Mouse (Mus musculus) layer of hippocampus, adult 11-12 months (tissue): ENCODE results near the gene Nedd8.
A peak's percentile ranks its signal among the peaks of the same experiment; 100 is the strongest.

Experiments
- DNase-seq: peaks from one replicate; pipeline ENCODE4 v3.0.0; 2022; ENCODE audit warnings: low spot score

The Nedd8 gene

DNA sequence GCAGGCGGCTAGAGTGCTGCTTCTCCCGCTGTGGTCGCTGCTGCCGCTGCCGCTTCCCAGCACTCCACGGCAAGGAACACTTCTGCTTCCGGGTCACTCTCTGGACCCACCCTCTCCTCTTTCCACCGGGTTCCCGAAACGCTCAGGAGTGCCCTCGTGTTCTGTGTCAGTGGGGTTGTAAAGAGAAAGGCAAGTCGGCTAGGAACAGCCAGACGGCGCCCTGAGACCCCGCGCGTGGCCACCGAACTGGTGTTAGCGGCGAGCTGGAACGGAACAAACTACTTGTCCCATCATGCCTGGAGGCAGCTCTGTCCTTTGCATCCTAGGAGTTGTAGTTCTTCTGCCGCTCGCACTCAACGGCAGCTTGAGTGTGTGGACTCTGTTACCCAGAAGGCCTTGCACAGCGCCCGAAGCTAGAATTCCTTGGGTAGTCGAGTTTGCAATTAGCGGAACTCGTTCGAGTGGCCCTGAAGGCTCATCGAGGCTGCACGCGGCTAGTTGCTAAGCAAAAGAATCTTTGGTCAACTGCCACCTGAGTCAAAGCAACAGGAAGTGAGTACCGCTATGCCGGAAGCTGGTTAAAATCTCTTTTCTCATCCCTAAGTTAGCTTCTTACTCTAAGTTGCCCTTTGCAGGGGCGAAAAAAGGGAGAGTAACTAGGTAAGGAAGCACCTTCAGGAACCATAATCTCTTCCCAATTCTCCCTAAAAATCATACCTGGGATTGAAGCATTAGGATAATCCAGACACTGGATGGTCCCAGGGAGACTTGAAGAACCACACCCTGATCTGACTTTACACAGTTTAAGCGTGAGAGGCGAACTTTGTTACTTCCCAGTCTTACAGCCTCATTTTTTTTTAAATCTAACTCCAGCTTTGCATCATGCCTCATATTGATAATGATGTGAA, at the start of gene Nedd8, which contains the start of gene Gmpr2:
TSS of gene Nedd8 (minus strand) at position 292 of the 908 bp plus-strand sequence.
TSS of gene Gmpr2 (plus strand) at position 109 of the 908 bp plus-strand sequence.
- peak; percentile 94 for DNase-seq

DNA sequence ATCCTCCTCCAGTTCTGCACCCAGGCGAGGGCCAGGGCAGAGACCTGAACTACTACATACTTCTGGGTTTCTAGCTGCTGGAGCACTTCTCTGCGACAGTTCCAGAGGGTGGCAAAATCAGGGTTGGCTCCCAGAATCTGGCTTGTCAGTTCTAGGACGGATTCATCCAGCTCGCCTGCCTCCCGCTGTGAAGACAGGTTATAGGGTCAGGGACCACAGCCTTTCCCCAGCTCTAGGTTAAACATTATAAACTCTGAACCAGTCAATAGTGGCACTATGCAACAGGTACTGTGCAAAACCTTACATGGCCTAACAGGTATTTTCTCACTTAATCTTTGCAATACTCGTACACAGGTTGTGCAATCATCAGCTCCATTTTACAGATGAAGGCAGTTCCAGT, 49.2 kb upstream of the Nedd8 start:
- DNase-seq = no peak

DNA sequence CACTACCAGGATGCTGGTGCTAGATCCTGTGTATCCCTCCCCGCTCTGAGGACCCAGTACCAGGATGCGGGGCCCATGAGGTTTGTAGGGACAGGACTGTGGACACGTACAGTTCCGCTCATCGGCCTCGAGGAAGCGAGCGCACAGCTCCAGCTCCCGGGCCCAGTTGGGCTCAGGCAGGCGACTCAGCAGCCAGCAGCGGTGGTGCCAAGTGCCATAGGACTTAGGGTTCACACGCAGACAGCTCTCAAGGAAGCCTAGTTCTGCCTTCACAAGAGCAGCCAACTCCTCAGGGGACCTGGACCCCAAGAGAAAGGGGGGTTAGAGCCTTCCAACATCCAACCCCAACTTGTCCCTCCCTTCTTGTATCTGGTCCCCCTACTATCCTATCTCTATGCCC, 48.7 kb upstream of the Nedd8 start:
- no peak for DNase-seq

DNA sequence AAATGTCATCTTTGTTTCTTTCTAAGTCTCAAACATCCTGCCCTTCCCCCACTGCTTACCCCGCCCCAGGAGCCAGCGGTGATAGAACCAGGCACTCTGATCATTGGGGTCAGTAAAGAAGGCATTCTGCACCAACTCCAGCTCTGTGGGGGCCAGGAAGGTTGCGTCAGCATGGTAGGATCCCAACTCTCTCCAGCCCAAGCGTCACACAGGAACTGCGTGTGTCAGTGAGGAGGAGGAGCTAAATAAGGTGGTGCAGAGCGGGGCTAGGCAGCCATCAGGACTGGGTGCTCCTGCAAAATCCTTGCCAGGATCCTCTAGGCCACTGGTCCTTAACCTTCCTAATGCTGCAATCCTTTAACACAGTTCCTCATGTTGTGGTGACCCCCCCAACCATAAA, 47.8 kb upstream of the Nedd8 start:
- no peak for DNase-seq

DNA sequence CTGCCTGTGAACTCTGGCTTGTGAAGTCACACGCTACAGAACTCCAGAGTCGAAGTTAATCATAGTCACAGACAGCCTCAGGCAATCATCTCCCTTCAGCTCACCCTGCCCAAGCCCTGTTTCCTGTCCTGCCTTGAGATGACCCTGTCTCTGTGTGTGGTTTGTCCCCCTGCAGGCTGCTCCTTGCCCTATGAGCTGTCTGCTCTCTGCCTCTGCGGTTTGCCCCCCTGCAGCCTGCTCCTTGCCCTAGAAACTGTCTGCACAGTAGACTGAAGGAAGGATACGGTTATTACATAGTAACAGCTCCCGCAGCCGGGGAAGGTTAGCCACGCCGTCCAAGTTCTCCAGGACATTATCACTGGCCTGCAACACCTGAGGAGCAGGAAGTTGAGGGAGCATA, 45.0 kb upstream of the Nedd8 start:
- DNase-seq = no peak

DNA sequence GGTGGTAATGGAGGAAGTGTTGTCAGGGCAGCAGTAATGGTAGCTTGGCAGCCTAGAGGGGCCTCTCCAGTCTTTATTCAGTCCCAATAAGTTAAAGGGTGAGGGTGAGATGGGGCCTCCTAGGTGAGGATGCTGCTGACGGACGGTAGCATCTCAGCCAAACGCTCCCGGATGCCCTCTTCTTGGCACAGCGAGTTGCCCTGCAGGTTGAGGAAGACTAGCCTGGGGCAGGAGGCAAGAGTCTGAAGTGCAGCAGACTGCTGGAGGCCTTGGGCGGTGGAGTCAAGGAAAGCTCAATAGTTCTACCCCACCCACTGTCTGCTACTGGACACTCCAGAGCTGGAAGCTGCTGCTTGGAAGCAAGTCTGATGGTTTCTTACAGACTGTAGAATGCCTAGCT, 44.3 kb upstream of the Nedd8 start:
- DNase-seq = no peak

DNA sequence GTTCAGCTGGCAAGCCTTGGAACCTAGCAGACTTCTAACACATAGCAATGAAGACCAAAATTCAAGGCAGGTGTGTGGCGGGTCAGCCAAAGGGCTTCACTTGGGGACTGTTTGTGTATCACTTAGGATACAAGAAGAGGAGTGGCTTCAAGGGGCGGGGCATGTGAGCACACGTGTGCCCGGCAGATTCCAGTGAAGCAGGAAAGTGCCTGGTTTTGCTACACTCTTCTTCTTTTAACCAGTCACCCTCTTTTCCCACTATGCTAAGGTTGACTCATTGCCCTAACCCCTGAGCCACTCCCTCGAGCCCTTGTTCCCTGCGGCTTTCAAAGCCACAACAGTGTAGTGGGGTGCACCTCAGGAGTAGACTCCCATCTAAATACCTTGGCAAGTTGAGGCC, 43.0 kb upstream of the Nedd8 start:
- DNase-seq = no peak

DNA sequence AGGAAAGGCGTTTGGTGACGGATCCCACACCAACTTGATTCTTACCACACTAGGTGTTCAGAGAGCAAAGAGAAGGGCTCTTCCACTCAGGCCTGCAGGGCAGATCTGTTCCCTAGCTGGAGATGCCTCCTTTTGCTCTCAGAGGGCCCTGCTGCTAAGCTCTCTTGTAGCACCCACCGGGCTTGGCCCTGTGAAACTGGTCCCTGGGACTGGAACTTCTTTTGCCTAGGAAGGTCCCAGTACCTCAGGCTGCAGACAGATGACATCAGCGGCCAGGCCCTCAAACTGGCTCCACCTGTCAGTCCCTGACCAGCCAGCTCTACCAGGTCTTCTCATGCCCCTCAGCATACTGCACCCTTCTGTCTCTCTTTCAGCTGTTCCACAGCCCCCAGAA, 41.8 kb upstream of the Nedd8 start, which contains the start of gene Tgm1:
TSS of gene Tgm1 (minus strand) at position 198 of the 394 bp plus-strand sequence.
- no peak for DNase-seq

DNA sequence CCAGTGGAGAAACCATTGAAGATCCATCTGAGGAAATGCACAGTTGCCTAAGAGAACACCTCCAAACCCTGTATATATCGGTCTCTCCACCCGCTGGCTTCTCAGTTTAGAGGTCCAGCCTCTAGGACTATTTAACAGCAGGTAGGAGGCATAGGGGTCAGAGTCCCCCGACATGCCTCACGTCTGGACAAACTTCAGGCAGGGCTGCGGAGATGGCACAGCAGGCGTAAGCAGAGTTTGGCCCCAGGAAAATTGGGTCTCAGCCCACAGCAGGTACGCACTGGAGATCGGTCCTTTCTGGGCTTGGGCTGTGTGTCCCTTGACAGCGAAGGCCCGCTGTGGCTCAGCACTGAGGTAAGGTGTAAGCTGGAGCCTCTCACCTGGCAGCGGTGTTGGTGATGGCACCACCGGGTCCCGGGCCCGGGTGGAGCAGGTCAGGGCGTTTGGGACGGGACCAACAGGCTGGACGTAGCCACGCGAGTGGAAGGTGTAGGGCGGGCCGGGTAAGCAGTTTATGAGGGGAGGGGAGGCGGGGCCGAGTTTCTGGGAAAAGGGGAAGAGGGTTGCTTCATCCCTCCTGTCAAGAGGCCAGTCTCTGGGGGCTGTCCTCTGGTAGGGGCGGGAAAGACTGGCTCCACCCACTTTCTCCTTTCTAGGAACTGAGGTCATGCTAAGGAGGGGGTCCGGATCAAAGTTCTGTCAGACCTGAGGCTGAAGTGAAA, 41.2 kb upstream of the Nedd8 start:
- DNase-seq = no peak

DNA sequence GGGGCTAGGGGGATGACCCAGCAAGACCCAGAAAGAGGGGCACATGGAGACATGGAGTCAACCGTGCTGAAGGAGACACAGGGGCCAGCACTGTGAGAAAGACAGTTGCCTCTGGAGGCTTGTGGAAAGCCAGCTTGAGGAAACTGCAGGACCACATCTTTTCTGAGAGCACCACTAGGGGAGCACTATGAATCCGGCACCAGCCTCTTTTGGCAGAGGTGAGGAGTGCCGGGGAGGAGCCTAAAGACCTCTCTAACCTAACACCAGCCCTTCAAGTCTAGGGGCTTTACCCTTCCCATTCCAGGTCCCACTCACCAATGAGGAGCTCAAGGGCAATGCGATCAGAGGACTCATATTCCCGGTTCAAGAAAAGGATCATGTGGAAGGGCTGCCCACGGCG, 39.9 kb upstream of the Nedd8 start:
- no peak for DNase-seq

DNA sequence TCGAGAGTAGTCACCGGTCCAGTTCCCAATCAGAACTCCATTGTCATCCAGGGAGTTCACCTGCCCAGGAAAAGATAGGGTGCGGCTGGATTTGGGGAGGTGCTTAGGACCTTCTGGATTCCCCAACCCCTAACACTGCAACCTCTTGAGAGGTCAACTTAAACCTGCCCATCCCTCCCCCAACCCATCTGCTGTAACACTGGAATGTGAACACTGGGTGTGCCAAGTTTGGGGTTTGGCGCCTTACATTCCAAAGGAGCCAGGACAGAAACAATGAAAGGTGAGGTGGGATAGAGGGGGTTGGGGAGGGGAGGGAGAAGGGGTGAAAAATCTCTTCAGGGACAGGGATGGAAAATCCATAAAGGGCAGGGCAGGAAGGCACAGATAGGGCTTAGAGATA, 37.6 kb upstream of the Nedd8 start:
- no peak for DNase-seq

DNA sequence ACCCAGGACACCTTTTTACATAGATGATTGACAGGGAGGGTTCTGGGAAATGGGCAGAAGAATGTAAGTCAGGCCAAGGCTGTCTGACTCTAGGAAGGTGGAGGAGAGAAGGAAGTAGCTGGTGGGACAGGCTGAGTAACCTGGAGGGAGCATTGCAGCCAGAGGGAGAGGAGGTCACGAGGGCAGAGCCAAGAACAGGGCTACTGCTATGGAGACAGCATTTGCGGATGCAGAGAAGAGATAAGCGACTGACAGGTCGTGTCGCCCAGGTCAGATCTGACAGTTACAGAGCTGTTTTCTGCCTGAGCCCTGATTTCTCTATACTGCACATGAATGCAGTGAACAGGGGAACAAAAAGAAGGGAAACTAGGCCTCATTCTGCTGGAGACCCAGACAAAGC, 35.5 kb upstream of the Nedd8 start:
- DNase-seq = no peak

DNA sequence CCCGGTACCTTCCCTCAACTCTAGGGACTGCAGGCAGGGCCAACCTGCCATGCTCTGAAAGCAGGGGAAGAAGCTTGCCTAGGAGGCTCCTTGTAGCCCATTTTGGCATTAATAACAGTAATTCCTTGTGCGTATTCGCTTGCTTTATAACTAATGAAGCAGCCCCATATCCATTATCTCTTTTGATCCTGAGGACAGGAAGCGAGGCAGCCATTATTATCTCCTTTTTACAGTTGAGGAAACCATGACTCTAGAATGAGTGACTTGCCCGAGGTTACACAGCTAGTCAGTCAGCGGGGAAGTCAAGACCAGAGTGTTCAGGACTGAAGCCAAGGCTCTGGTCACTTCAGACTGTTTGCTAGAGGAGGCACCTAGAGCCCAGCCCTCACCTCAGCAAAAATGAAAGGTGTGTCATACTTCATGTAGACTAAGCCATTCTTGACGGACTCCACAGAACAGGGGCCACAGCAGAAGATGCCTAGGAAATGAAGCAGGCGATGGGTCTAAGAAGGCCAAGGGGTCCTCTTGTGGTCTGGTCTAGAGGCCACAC, 34.2 kb upstream of the Nedd8 start:
- DNase-seq = no peak

DNA sequence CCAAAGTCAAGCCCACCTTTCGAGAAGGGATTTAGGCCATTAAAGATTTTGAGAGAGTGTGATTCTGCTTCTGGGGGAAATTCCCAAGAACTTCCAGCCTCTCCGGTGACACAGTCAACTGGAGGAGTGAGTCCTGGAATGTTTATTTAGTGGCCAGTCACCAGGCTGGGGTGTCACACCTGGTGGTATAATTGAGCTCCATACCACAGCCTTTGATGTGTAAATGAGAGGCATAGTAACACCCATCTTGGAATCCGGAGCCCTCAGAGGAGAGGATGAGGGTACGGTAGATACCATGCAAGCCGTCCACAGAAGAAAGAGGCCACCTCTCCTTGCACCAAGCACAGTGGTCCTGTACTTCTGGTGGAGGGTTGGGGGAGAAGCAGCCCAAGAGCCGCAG, 30.8 kb upstream of the Nedd8 start:
- DNase-seq = no peak

DNA sequence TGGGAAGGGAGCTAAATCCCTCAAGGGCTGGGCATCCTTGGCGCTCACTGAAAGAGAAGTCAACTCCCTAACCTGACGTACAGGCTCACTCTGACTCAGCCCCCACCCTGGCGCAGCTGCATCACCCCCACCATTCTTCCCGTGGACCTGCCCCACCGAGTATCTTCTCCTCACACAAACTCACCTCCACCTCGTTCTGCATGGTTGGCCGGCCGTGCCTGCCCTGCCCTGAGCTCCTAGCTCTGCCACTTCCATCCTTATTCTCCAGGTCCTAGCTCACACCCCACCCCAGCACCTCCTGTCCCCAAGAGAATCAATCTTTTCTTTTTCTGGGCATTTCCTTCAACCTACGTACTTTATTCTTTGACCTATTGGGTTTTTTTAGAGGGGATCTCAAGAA, 29.2 kb upstream of the Nedd8 start:
- no peak for DNase-seq

DNA sequence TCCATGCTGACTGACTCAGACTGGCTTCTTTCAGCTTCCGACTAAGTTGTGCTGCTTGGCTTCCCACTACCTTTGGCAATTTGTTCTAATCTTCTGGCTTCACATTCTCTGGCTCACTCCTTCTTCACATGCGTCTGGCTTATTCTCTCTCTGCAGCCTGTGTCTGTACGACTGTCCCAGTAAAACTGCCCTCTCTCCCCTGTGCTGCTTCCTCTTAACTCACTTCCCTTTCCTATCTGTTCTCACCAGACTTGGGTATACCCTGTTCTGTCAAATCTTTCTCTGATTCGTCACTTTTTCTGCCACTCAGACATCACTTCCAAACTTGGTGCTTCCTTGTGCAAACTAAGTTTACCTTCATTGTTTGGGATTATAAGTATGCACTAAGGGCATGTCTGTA, 25.3 kb upstream of the Nedd8 start:
- DNase-seq = no peak

DNA sequence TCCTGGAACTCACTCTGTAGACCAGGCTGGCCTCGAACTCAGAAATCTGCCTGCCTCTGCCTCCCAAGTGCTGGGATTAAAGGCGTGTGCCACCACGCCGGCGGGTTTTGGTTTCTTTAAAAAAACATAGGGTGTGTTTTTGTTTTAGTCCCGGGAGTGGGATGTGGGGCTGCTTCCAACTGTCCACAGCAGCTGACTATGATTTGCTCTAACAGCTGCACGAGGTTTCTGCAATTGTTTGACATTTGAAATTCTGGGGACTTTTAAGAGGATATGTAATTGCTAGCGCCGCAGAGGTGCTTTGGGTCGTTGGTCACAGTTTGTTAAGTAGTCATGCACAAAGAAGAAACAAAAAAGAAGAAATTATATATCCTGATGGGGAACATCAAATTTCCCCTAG, 17.5 kb upstream of the Nedd8 start:
- no peak for DNase-seq

DNA sequence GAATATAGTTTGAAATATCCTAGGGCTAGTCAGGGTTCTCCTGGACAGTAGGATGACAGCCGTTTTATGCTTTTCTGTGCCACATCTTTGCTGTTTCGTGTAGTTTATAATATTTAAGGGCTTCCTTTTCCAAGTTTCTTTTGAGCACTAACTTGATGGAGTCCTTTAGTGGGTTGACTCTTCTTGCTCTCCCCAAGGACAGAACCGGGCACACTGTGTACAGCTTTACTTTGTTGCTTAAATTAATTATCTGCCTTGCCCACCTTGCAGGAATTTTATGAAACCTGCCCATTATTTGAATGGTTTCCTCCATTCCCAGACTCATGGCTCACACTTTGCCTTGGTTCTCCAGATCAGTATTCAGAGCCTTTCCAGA, 10.2 kb upstream of the Nedd8 start:
- DNase-seq = no peak

DNA sequence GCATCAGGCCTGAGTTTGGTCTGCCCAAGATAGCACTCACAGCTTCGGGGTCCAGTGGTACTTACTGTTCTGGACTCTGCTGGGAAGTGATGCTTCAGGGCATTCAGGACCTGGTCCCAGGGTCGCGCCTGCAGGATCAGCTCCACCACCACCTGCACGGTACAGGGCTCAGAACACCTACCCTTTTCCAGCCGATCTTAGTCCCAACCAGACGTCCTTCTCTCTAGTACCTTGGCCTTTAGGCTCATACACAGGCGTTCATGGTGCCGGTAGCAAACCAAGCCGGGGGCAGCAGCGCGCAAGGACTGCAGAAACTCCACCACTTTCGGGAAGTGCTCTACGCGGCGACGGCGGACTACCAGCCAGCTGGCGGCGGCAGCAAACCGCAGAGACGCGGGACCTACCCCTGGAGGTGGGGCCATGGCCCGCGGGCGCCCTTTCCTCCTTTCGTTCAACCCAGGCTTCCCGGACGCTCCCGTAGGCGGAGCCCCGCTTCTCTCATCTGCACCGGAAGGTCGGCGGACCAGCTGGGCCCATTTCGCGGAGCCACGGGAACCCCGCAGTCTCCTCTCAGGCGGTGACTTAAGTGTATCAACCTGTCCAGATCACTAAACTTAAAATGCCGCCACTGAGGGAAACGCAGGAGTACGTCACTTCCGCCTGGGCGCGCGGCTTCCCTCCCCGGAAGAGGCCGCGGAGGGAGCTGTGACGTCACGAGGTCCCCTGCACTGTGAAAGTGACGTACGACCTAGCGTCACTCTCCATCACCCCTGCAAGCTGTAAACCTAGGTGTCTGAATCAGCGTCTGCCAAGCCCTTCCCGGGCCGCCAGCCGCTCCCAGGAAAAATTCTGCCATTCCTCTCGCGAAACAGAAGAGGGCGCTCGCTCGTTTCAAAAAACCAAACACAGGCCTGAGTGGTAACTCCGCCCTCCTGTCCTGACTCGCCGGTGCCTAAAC, 9.5 kb upstream of the Nedd8 start, which contains the start of gene Tinf2:
TSS of gene Tinf2 (minus strand) at position 661 of the 958 bp plus-strand sequence.
- peak; percentile 97 for DNase-seq

DNA sequence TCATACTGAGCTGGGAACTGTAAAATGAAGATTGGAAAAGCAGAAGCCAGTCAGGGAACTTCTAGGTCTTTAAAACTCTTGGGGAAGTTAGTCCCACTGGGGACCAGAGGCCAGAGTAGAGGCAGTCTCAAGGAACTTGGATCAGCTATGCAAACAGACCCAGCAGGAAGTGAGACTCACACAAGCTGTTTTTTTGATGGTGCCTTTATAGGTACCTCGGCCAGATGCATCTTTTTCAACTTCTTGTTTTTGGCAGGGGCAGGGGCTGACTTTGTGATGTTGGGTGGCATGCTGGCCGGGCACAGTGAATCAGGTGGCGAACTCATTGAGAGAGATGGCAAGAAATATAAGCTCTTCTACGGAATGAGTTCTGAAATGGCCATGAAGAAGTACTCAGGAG, 5.7 kb upstream of the Nedd8 start:
- no peak for DNase-seq

DNA sequence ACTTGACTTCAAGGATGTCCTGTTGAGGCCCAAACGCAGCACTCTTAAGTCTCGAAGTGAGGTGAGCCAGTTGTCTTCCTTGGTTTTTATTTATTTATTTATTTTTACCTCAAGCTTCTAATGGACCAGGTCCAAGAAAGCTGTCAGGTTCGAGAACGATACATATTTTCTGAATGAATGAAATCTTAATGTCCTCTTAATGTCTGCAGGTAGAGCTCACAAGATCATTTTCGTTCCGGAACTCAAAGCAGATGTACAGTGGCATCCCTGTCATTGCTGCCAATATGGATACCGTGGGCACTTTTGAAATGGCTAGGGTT, 777 bp upstream of the Nedd8 start:
- no peak for DNase-seq

DNA sequence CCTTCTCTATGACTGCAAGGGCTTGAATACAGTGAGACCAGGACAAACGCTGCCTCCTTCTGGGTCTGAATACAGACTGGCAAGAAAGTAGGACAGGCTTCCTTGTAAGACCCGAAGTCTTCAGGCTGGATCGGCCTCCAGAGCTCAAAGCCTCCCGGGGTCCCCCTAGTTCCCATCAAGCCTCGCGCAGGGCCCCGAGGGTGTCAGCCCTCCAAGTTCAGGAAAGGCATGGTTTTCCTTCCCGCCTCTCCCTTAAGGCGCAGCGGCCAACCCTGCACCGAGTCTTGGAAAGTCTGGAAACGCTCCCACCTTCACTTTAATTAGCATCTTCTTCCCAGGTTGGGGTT, 465 bp downstream of the Nedd8 start:
- DNase-seq = no peak
